Mouse (Mus musculus) cerebellum, adult 9-10 months (tissue): Measurements from ENCODE around the gene Srm.

Experiments
- DNase-seq: peaks from one replicate; pipeline ENCODE4 v3.0.0; 2022

The Srm gene

DNA sequence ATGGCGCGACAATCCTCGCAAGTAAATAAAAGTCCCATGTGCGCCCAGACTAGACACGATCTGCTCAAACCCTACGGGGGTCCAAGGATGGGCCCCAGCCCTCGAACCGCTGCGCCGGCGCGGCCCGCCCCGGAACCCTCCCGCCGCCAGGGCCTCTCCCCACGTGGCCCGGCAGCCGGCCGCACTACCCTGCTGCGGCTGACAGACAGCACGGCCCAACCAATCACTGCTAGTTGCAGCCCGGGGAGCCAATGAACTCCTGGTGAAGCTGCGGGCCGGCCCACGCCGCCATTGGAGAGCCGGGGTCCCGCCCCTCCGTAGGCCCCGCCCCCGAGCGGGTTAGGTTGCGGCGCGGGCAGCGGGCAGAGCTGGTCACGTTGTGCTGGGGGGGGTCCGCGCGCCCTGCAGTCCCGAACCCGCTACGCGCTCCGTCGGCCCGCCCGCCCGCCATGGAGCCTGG, at the start of gene Srm:
Srm (plus strand) TSS at position 333 of the 460 bp plus-strand sequence.
- DNase-seq = peak; percentile 98

DNA sequence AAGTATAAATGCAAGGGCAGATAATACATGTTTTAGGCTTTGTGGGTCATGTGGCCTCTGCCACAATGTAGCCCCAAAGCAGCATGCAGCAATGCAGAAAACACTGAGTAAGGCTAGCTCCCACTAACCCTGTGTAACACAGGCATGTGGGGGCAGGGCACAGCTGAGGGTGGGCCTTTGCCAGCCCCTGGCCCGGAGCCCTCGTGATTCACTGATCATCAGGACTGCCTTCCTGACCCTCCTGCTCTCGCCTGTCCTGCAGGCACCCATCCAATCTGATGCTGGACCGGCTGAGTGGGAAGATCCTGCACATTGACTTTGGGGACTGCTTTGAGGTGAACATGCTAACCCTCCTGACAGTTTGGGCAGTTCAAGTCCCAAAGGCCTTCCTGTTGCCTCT, 42.2 kb upstream of the Srm start:
- DNase-seq = no peak

DNA sequence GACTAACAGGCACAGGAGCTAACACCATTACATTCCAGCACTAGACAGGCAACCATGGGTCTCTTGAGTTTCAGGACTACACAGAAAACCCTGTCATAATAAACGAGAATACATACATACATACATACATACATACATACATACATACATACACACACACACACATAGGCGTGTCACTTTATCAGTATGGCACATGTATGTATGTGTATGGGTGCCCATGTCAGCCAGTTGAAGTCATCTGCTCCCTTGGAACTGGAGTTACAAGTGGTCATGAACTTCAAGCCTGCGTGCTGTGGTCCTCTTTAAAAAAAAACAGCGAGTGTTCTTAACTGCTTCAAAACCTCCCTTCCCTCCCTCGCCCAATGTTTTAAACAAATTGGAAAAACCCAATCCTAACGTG, 33.5 kb upstream of the Srm start:
- DNase-seq = no peak

GRCm38 (mm10) chr4:148558297-148559000, 32.9 kb upstream of the Srm start, which contains the start of gene Exosc10:
Gene Exosc10, plus strand, starts transcription at chr4:148558429.
- peak; percentile 83 for DNase-seq

GRCm38 (mm10) chr4:148562676-148563075, 28.6 kb upstream of the Srm start:
- DNase-seq = no peak

GRCm38 (mm10) chr4:148563595-148563994, 27.7 kb upstream of the Srm start:
- no peak for DNase-seq

- DNase-seq = no peak
These were observed 21.2 kb upstream of the Srm start for GRCm38 (mm10) chr4:148570138-148570537.

- no peak for DNase-seq
These were observed 20.5 kb upstream of the Srm start for GRCm38 (mm10) chr4:148570693-148571295.

DNA sequence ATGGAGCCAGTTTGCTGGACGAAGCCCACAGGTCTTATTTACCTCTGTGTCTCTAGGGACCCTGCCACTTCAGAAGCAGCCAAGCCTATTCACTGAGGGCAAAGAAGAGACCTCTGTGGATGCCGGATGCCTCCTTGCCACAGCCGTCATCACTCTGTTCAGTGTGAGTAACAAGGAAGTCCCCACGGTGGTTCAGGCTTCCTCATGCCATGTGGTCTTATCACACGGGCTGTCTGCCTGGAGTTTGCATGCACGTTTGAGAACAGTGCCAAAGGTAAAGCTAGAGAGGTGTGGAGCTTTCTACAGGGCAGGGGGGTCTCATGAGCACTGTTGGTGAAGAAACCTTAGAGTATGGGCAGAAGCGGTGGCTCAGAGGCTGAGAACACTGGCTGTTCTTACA, 18.1 kb upstream of the Srm start:
- DNase-seq = no peak

DNA sequence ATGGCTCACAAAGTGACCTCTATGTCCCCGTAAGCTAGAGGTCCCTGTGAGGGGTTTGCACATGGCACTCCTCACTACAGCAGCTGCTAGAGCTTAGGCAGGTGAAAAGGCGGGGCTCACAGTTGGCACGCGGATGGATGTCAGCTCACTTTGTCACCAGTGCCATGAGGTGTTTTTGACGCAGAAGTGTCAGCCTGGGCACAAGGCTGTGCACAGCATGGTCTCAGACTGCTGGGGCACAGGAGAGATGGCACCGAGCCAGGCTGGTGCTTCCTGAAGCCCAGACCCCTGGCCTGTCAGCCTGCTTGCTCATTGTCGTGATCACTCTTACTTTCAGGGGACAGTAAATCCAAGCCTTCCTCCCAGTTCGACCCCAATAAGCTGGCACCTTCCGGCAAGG, 10.5 kb upstream of the Srm start:
- DNase-seq = peak; percentile 45

DNA sequence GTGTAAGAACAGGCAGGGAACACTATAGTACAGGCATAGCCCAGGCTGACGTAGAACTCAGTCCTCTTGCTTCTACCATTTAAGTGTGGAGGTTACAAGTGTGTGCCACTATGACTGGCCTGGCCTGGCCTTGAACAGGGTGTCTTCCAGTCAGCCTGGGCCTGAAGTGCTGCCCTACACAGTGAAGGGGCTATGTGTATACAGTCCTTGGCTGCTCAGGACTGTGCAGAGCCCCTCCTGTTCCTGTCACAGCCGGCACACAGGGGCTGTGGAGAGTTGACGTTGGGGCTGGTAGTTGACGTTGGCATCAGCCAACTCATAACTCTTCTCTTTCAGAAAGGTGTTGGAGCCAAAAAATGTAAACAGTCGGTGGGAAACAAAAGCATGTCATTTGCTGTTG, 9.9 kb upstream of the Srm start:
- DNase-seq = no peak

- DNase-seq = no peak
These were observed 8.0 kb upstream of the Srm start for GRCm38 (mm10) chr4:148583257-148583656.

GRCm38 (mm10) chr4:148586648-148587047, 4.7 kb upstream of the Srm start:
- no peak for DNase-seq

GRCm38 (mm10) chr4:148588793-148589192, 2.5 kb upstream of the Srm start:
- DNase-seq = no peak

DNA sequence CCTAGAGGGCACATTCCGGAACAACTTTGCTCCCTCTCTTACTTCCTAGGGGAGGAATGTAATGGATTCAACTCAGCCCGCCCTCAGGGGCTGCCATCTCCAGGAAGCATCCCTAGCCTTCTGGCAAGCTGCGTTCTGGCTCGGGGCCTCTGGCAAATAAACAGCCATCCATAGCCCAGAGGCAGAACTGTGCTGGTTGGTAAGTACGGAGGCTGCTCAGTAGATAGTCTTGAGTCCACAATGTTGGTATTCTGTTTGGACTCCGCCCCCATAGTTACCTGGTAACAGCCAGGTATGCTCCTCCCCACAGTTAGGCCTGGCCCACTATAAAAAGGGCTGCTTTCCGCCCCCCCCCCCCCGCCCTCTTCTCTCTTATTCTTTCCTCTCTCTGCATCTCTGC, 1.7 kb upstream of the Srm start:
- peak; percentile 35 for DNase-seq

DNA sequence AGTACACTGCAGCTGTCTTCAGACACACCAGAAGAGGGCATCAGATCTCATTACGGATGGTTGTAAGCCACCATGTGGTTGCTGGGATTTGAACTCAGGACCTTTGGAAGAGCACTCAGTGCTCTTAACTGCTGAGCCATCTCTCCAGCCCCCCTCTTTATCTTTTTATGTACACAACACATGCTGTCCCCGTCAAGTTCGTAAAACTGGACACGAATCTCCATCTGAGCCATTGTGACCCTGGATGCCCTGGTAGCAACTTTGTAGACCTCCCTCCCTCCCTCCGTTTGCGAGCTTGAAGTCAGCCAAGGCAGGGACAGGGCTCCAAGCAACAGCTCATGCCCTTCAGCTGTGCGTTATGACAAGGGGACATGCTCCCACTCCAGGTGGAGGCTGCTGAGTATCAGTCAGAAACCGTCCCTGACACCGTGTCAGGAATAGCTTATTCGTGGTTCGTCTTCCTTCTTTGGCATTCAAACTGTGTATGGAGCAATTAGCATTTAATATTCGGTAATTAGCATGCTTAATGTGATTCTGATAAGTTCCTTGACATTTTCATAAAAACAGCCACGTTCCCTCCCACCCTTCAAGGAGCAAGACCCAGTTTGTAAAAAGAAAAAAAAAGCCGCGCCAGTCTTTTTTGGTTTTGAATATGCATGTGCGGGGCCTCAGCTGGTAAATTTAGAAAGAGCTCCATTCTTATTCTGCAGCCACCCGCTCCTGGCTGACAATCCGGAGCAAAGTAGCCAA, 707 bp upstream of the Srm start:
- DNase-seq = no peak

DNA sequence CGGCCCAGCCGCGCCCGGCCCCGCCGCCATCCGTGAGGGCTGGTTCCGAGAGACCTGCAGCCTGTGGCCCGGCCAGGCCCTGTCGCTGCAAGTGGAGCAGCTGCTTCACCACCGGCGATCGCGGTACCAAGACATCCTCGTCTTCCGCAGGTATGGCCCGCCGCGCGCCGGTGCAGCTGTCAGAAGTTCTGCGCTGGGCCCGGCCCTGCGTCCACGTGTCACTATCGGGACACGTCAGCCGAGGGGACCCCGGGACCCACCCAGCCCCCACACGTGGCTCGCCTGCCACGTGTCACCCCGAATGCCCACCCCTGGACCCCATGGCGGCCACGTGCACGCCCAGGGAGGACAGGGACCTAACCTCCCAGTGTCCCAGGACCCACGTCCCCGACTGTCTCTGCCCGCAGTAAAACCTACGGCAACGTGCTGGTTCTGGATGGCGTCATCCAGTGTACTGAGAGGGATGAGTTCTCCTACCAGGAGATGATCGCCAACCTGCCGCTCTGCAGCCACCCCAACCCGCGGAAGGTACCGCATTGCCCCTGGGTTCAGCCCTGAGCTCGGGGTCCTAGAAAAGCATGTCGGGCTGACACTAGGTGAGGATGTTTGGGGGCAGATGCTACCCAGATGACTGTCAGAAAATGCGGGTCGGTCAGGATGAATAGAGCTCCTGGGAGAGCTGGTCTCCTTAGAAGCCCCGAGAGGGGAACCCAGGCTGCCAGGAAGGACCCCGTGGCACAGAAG, 506 bp downstream of the Srm start:
- DNase-seq = peak; percentile 43

- DNase-seq = peak; percentile 54
These were observed 2.7 kb downstream of the Srm start for GRCm38 (mm10) chr4:148593996-148594395.

- no peak for DNase-seq
These were observed 4.6 kb downstream of the Srm start for GRCm38 (mm10) chr4:148595916-148596315.

DNA sequence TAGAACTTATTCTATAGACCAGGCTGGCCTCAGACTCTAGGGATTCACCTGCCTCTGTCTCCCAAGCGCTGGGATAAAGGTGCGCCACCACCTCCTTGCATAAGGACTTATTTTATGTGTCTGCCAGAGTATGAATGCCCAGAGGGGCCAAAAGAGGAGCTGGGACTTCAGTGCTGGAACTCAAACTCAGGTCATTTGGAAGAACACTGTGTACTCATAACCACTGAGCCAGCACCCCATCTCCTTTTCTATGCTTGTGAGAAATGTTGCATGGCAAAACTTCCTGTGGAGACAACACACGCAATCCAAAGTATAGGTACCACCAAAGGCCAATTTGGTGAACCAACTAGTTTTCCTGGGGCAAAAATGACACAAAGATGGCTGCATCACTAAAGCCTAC, 5.4 kb downstream of the Srm start:
- no peak for DNase-seq

GRCm38 (mm10) chr4:148598826-148599225, 7.5 kb downstream of the Srm start:
- no peak for DNase-seq

GRCm38 (mm10) chr4:148600316-148600715, 9.0 kb downstream of the Srm start:
- no peak for DNase-seq

GRCm38 (mm10) chr4:148601871-148602270, 10.6 kb downstream of the Srm start:
- DNase-seq = no peak
